Mouse (Mus musculus) heart, adult 11 months (tissue): ENCODE results near the gene Insr.
A peak's percentile ranks its signal among the peaks of the same experiment; 100 is the strongest.

ENCODE experiments used
- DNase-seq: peaks from one replicate; pipeline ENCODE4 v3.0.0; 2022

Insr gene

GRCm38 (mm10) chr8:3273799-3274198 is 5.6 kb downstream of the Insr start:
- DNase-seq, result peak; percentile 61

GRCm38 (mm10) chr8:3267449-3267761 is 12.0 kb downstream of the Insr start:
- no peak for DNase-seq

- DNase-seq, result no peak
Observed at GRCm38 (mm10) chr8:3266686-3267448, 12.6 kb downstream of the Insr start.

- DNase-seq, result no peak
Observed at GRCm38 (mm10) chr8:3265182-3265581, 14.2 kb downstream of the Insr start.

GRCm38 (mm10) chr8:3262779-3263178 is 16.6 kb downstream of the Insr start:
- DNase-seq, result no peak

- no peak for DNase-seq
Observed at GRCm38 (mm10) chr8:3261101-3261500, 18.3 kb downstream of the Insr start.

GRCm38 (mm10) chr8:3260127-3260811 is 19.1 kb downstream of the Insr start:
- peak; percentile 95 for DNase-seq

GRCm38 (mm10) chr8:3256147-3256940 is 23.1 kb downstream of the Insr start:
- DNase-seq, result peak; percentile 91

GRCm38 (mm10) chr8:3255321-3255720 is 24.1 kb downstream of the Insr start:
- DNase-seq, result no peak

GRCm38 (mm10) chr8:3253179-3253578 is 26.2 kb downstream of the Insr start:
- DNase-seq, result peak; percentile 90

GRCm38 (mm10) chr8:3252665-3253064 is 26.8 kb downstream of the Insr start:
- no peak for DNase-seq

GRCm38 (mm10) chr8:3251101-3251500 is 28.3 kb downstream of the Insr start:
- peak; percentile 96 for DNase-seq

- DNase-seq, result no peak
Observed at GRCm38 (mm10) chr8:3249886-3250285, 29.5 kb downstream of the Insr start.

- no peak for DNase-seq
Observed at GRCm38 (mm10) chr8:3248704-3249103, 30.7 kb downstream of the Insr start.

GRCm38 (mm10) chr8:3247129-3247528 is 32.3 kb downstream of the Insr start:
- no peak for DNase-seq

GRCm38 (mm10) chr8:3243229-3243628 is 36.2 kb downstream of the Insr start:
- DNase-seq, result no peak

- no peak for DNase-seq
Observed at GRCm38 (mm10) chr8:3240725-3241124, 38.7 kb downstream of the Insr start.

- DNase-seq, result no peak
Observed at GRCm38 (mm10) chr8:3239641-3240040, 39.8 kb downstream of the Insr start.

GRCm38 (mm10) chr8:3238792-3239191 is 40.6 kb downstream of the Insr start:
- no peak for DNase-seq

GRCm38 (mm10) chr8:3237319-3237718 is 42.1 kb downstream of the Insr start:
- peak; percentile 98 for DNase-seq

- peak; percentile 94 for DNase-seq
Observed at GRCm38 (mm10) chr8:3236277-3236676, 43.1 kb downstream of the Insr start.

GRCm38 (mm10) chr8:3234569-3234968 is 44.8 kb downstream of the Insr start:
- no peak for DNase-seq

- DNase-seq, result no peak
Observed at GRCm38 (mm10) chr8:3232601-3233000, 46.8 kb downstream of the Insr start.
